Mouse (Mus musculus) embryonic facial prominence, embryonic 11.5 days (tissue): ENCODE results near the gene Gm45623. TPM values are rescaled to one million over a fixed set of nuclear protein-coding genes. Genes with fewer than 3 reads are reported as not detected.

Experiments
- ATAC-seq: fragments of 200-750 bp; cut with Nextera tagmentation; replicated peaks from 2 replicates; pipeline ENCODE4 v1.8.0; 2017; ENCODE audit warnings: low read depth; ENCODE audit not compliant: insufficient number of reproducible peaks, low FRiP score, low TSS enrichment
- DNase-seq: peaks from one replicate; pipeline ENCODE4 v3.0.0-alpha.2; 2015; ENCODE audit warnings: low spot score
- H3K27ac ChIP-seq: fragments of 300-500 bp; sonication (generic); replicated peaks from 2 replicates; pipeline ENCODE4 v1.5.1; 2014; ENCODE audit warnings: mild to moderate bottlenecking, low read depth, low read length, control low read depth
- H3K27me3 ChIP-seq: fragments of 300-500 bp; sonication (generic); 2 replicates; pipeline ENCODE4 v1.6.1; 2014; ENCODE audit warnings: mild to moderate bottlenecking, low read length, moderate library complexity, mixed read lengths; ENCODE audit not compliant: control insufficient read depth, insufficient read depth
- H3K36me3 ChIP-seq: fragments of 300-500 bp; sonication (generic); replicated peaks from 2 replicates; pipeline ENCODE4 v1.6.1; 2014; ENCODE audit warnings: low read depth, mild to moderate bottlenecking, low read length, moderate library complexity, mixed read lengths; ENCODE audit not compliant: control insufficient read depth, insufficient read depth
- H3K4me1 ChIP-seq: fragments of 300-500 bp; sonication (generic); 2 replicates; pipeline ENCODE4 v1.6.1; 2014; ENCODE audit warnings: low read length, mixed read lengths; ENCODE audit not compliant: control insufficient read depth, insufficient read depth
- H3K4me2 ChIP-seq: fragments of 300-500 bp; sonication (generic); 2 replicates; pipeline ENCODE4 v1.6.1; 2014; ENCODE audit warnings: low read depth, mild to moderate bottlenecking, control low read depth, low read length, moderate library complexity
- H3K4me3 ChIP-seq: fragments of 300-500 bp; sonication (generic); 2 replicates; pipeline ENCODE4 v1.5.1; 2014; ENCODE audit warnings: low read depth, low read length, control low read depth
- H3K9ac ChIP-seq: fragments of 300-500 bp; sonication (generic); replicated peaks from 2 replicates; pipeline ENCODE4 v1.6.1; 2014; ENCODE audit warnings: mild to moderate bottlenecking, control low read depth, low read length
- H3K9me3 ChIP-seq: fragments of 300-500 bp; sonication (generic); replicated peaks from 2 replicates; pipeline ENCODE4 v1.6.1; 2016; ENCODE audit warnings: mild to moderate bottlenecking, low read length, inconsistent platforms, mixed read lengths; ENCODE audit not compliant: control insufficient read depth
- WGBS: fragments of 180-500 bp; shearing (Covaris S2); extraction: QIAGEN DNeasy Blood & Tissue Kit; methylation state at CpG from one replicate; pipeline ENCODE4 v1.1.7; 2014; 5-methylcytosine and 5-hydroxymethylcytosine counted together
- polyA plus RNA-seq: library from polyadenylated mRNA; unstranded; fragments of >200 nt; fragmentation: Nextera tagmentation; extraction: Ambion mirVana; gene quantifications from 2 replicates; pipeline ENCODE4 v1.2.1, GENCODE M21; 2014

Gm45623 gene
- polyA plus RNA-seq, 1 experiment from 2014 or later: 0.38 TPM

- H3K9ac ChIP-seq: no peak overlapping the region
- no peak for ATAC-seq
- H3K27me3 ChIP-seq: no peaks in the 10 kb centered on the region
- H3K27ac ChIP-seq: no peak overlapping the region
- H3K36me3 ChIP-seq: peaks cover 20% of the 10 kb centered on the region
- H3K9me3 ChIP-seq: no peaks in the 10 kb centered on the region
- H3K4me2 ChIP-seq: no peak overlapping the region
- DNase-seq: no peak
- no peak overlapping the region for H3K4me3 ChIP-seq
- H3K4me1 ChIP-seq: no peaks in the 10 kb centered on the region
- 84% methylated on average over 4 of the region's 4 CpGs for WGBS
Observed at GRCm38 (mm10) chr13:56734617-56735016, 19.0 kb downstream of the Gm45623 start.

DNA sequence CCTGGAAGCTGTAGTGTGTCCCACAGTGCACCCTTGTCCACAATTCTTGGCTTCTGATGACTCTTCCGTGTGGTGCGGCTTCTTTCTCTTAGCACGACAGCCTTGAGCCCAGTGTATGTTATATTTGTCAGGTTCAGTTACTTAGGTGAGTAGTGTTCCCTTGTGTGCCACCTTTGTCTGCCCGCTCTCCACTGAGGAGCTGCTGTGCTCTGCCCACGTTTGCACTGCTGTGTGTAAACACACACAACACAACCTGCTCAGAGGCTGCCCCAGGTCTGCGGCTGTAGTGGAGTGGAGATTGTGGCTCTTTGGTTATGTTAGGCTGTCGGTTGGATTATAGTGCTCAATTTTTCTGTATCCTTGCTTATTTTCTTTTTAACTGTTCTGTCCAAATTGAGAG is 24.6 kb downstream of the Gm45623 start:
- WGBS: 91% methylated on average over 7 of the region's 7 CpGs
- H3K9ac ChIP-seq: no peak overlapping the region
- H3K4me3 ChIP-seq: no peak overlapping the region
- peaks cover 11% of the 10 kb centered on the region for H3K36me3 ChIP-seq
- DNase-seq: no peak
- H3K9me3 ChIP-seq: no peaks in the 10 kb centered on the region
- H3K4me1 ChIP-seq: no peaks in the 10 kb centered on the region
- no peak overlapping the region for H3K4me2 ChIP-seq
- H3K27ac ChIP-seq: no peak overlapping the region
- H3K27me3 ChIP-seq: no peaks in the 10 kb centered on the region
- ATAC-seq: no peak

GRCm38 (mm10) chr13:56726551-56726950 is 27.1 kb downstream of the Gm45623 start:
- H3K36me3 ChIP-seq: peaks cover 9% of the 10 kb centered on the region
- H3K9me3 ChIP-seq: no peaks in the 10 kb centered on the region
- no peak overlapping the region for H3K4me2 ChIP-seq
- no peak for DNase-seq
- H3K4me1 ChIP-seq: no peaks in the 10 kb centered on the region
- ATAC-seq: no peak
- no peak overlapping the region for H3K9ac ChIP-seq
- no peak overlapping the region for H3K4me3 ChIP-seq
- 89% methylated on average over 4 of the region's 4 CpGs for WGBS
- H3K27me3 ChIP-seq: no peaks in the 10 kb centered on the region
- H3K27ac ChIP-seq: no peak overlapping the region

- no peak for ATAC-seq
- WGBS: 94% methylated on average over 2 of the region's 2 CpGs
- no peak overlapping the region for H3K27ac ChIP-seq
- no peaks in the 10 kb centered on the region for H3K36me3 ChIP-seq
- no peaks in the 10 kb centered on the region for H3K9me3 ChIP-seq
- no peak overlapping the region for H3K4me2 ChIP-seq
- H3K4me3 ChIP-seq: no peak overlapping the region
- no peak overlapping the region for H3K9ac ChIP-seq
- no peaks in the 10 kb centered on the region for H3K27me3 ChIP-seq
- H3K4me1 ChIP-seq: no peaks in the 10 kb centered on the region
- no peak for DNase-seq
Observed at GRCm38 (mm10) chr13:56712221-56712620, 41.4 kb downstream of the Gm45623 start.

DNA sequence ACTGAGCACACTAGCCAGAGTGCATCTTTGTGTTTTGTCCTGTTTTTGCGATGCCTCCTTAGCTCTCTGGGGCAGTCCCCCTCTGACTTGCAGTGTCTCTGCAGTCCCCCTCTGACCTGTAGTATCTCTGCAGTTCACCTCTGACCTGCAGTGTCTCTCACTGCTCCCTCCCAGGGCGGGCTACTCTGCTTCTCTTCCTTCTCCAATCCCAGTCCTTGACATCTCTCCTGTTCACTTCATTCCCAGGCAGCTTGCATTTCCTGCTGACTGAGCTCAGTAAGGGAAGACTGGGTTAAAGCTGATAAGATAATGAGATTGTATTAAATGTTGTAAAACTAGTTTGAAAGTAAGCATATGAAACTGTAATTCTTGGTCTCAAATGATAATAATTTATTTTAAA is 43.0 kb downstream of the Gm45623 start:
- WGBS: 50% methylated on average over 2 of the region's 2 CpGs
- H3K27ac ChIP-seq: no peak overlapping the region
- H3K9me3 ChIP-seq: no peaks in the 10 kb centered on the region

DNA sequence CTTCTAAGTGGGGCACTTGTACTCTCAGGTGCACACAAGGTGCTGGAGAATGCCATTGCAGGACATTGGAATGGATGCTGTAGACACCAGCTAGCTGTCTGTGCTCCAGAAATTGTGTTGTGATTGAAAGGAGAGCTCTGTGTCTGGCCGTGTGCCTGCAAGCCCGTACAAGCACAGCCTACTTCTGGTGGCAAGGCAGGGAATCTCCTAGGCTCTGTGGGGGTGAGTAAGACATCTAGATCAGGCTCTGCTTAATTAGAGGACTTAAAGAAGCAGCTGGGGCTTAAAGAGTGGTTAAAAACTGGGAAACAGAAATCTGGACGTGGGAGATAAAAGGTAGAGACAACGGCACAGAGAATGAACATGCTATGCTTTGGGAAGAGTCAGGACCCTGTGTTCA is 46.0 kb downstream of the Gm45623 start:
- Histone ChIP-seq H3K4me2 (no peak overlapping the region), H3K36me3 (no peaks in the 10 kb centered on the region), H3K9me3 (no peaks in the 10 kb centered on the region), H3K4me3 (no peak overlapping the region), H3K27me3 (no peaks in the 10 kb centered on the region), H3K4me1 (peaks cover 4% of the 10 kb centered on the region), H3K27ac (no peak overlapping the region), H3K9ac (no peak overlapping the region)
- 83% methylated on average over 4 of the region's 4 CpGs for WGBS
- DNase-seq: no peak
- ATAC-seq: no peak

More for the DNA sequence above, 43.0 kb downstream of the Gm45623 start:
- Histone ChIP-seq H3K4me1 (no peaks in the 10 kb centered on the region), H3K4me3 (no peak overlapping the region), H3K4me2 (no peak overlapping the region), H3K9ac (no peak overlapping the region), H3K27me3 (no peaks in the 10 kb centered on the region), H3K36me3 (no peaks in the 10 kb centered on the region)
- no peak for ATAC-seq
- DNase-seq: no peak

GRCm38 (mm10) chr13:56707111-56707510 is 46.5 kb downstream of the Gm45623 start:
- Histone ChIP-seq H3K4me1 (peaks cover 4% of the 10 kb centered on the region), H3K27me3 (no peaks in the 10 kb centered on the region), H3K4me2 (no peak overlapping the region), H3K27ac (no peak overlapping the region), H3K4me3 (no peak overlapping the region), H3K36me3 (no peaks in the 10 kb centered on the region), H3K9ac (no peak overlapping the region), H3K9me3 (no peaks in the 10 kb centered on the region)
- no peak for ATAC-seq
- DNase-seq: no peak
- 92% methylated on average over 4 of the region's 4 CpGs for WGBS

GRCm38 (mm10) chr13:56704596-56704995 is 49.0 kb downstream of the Gm45623 start:
- Histone ChIP-seq H3K4me3 (peak overlapping the region; percentile 81), H3K9me3 (no peaks in the 10 kb centered on the region), H3K4me1 (peaks cover 4% of the 10 kb centered on the region), H3K4me2 (peak overlapping the region; percentile 79), H3K27ac (no peak overlapping the region), H3K36me3 (no peaks in the 10 kb centered on the region), H3K27me3 (no peaks in the 10 kb centered on the region), H3K9ac (no peak overlapping the region)
- ATAC-seq (no peak), DNase-seq (no peak)
- 56% methylated on average over 2 of the region's 2 CpGs for WGBS
